Mouse (Mus musculus) embryonic fibroblast, embryonic 13.5 days (primary cell): ENCODE results near the gene Znrf2. TPM values are rescaled to one million over a fixed set of nuclear protein-coding genes. Genes with fewer than 3 reads are reported as not detected.
A peak's percentile ranks its signal among the peaks of the same experiment; 100 is the strongest.

Experiments
- H3K27ac ChIP-seq: 2 replicates; pipeline ENCODE4 v1.5.1; 2012; ENCODE audit warnings: low read length, control low read depth, inconsistent platforms; ENCODE audit not compliant: insufficient read depth
- H3K4me1 ChIP-seq: 2 replicates; pipeline ENCODE4 v1.6.1; 2011; ENCODE audit warnings: low read length; ENCODE audit not compliant: control insufficient read depth, insufficient read depth
- H3K4me3 ChIP-seq: 2 replicates; pipeline ENCODE4 v1.5.1; 2011; ENCODE audit warnings: mild to moderate bottlenecking, control low read depth, low read length; ENCODE audit not compliant: insufficient read depth
- CTCF ChIP-seq: IDR thresholded peaks from 2 replicates; pipeline ENCODE4 v1.5.1; 2011; ENCODE audit warnings: mild to moderate bottlenecking, control low read depth, low read length, moderate library complexity, borderline replicate concordance; ENCODE audit not compliant: insufficient read depth
- POLR2A ChIP-seq: IDR thresholded peaks from 2 replicates; pipeline ENCODE4 v1.6.1; 2011; ENCODE audit warnings: low read depth, mild to moderate bottlenecking, control low read depth, low read length, moderate library complexity
- polyA plus RNA-seq: library from polyadenylated mRNA; stranded (reverse); fragments of >200 nt; gene quantifications from 2 replicates; pipeline ENCODE4 v1.2.4, GENCODE M21; 2011; ENCODE audit warnings: low read depth; ENCODE audit not compliant: missing spikeins, insufficient read length

Znrf2 gene
- polyA plus RNA-seq, 1 experiment, result 8.7 TPM

DNA sequence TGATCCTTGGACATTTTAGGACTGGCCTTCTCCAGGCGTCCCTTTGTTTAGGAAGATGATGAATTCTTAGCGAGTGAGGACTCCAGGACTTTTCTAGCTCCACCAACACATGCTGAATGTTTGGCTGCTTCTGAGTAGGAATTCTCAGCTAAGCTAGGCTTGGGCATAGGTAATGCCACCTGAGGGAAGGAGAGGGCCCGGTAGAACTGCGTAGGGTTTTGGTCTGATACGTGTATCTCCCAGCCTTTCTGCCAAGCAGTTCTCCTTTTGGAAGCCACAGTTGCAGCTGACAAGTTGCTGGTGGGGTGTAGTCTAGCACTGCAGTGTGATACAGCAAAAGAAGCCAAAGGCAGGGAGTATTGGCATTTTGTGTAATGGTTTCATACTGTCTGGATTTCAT is 10.9 kb upstream of the Znrf2 start:
- H3K27ac ChIP-seq, result no peak overlapping the region
- H3K4me3 ChIP-seq, result no peak overlapping the region
- no peaks in the 10 kb centered on the region for H3K4me1 ChIP-seq
- no peak for TF ChIP-seq POLR2A

DNA sequence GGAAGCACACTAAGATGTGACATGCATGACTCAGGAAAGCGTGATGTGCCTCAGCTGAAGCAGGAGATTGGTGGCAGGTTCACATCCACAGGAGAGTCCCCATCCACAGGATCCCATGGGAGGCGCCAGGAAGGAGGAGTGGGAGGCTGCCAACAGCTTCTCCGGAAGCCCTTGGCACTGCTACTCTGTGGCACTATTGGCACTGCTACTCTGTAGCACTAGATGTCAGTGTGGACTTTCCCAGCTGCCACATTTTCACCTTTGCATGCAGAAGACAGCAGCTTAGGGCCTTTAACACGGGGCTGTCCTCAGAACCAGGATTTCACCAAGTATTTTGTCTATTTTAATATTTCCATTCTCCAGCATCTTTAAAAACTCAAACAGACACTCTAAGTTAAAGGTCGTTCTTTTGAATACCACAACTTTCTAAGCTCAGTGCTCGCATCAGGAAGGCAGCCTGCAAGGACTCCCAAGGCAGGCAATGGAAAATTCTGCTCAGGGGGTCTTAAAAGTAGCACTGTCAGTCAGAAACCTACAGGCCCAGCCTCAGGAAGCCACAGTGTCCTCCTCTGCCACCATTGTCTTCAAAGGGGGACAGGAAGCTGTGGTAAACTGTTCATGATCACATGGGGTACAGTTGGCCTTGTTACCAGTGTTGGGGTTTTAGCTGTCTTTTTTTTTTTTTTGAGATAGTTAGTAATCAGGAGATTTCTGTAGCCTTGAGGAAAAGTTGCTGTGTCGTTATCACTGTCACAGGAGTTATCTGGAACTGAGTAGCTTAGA is 7.0 kb upstream of the Znrf2 start:
- TF ChIP-seq POLR2A, result no peak
- TF ChIP-seq CTCF, result no peak
- Histone ChIP-seq H3K4me3 (no peak overlapping the region), H3K27ac (no peak overlapping the region), H3K4me1 (0 out of 2 replicates have a peak, but pooled peaks cover 3% of the 10 kb centered on the region)

DNA sequence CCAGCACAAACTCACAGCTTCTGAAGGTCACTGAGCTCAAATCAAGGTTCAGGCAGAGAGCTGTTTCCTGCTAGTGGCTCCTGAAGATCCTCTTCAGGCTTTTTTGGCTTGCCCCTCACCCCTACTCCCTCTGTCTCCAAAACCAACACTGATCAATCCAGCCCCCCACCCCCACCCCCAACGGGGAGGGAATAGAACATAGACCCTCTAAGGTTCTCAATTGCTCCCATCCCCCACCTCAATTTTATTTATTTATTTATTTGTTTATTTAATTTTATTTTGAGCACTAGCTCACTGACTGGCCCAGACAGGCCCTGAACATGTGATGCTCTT is 6.4 kb upstream of the Znrf2 start:
- Histone ChIP-seq H3K4me1 (0 out of 2 replicates have a peak, but pooled peaks cover 3% of the 10 kb centered on the region), H3K4me3 (no peak overlapping the region), H3K27ac (no peak overlapping the region)
- TF ChIP-seq CTCF, result no peak
- no peak for TF ChIP-seq POLR2A

DNA sequence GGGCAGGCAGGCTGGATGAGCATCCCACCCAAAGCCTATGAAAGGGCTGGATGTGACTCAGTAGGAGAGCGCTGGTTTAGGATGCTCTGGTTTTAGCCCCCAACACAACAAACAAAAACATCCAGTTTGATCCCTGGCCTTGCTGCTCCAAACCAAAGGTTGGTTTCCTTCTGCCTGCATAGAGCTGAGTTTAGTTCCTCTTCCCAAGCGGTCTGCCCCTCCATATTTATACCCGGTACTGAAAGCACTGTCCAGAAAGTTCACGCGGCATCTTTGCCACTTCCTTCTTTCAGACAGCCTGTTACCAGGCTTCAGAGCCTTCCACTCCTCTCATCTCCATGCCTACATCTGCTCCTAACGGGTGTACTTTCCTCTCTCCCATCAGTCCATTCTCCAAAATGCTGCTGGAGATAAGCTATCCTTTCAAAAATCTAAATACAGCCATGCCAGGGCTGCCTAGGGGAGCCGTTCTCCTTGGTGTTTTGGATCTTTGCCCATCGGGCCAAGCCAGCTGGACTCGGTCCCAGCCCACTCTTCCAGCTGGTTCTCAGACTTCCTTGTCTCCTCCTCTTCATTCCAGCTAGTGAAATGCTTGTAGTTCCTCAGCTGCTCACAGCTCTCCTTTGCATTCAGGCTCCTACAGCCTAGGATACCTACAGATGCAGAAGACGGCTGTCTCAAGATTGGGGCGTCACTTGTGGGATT is 5.0 kb upstream of the Znrf2 start:
- no peak overlapping the region for H3K27ac ChIP-seq
- H3K4me1 ChIP-seq, result 0 out of 2 replicates have a peak, but pooled peaks cover 3% of the 10 kb centered on the region
- H3K4me3 ChIP-seq, result no peak overlapping the region
- TF ChIP-seq POLR2A, result no peak
- no peak for TF ChIP-seq CTCF

DNA sequence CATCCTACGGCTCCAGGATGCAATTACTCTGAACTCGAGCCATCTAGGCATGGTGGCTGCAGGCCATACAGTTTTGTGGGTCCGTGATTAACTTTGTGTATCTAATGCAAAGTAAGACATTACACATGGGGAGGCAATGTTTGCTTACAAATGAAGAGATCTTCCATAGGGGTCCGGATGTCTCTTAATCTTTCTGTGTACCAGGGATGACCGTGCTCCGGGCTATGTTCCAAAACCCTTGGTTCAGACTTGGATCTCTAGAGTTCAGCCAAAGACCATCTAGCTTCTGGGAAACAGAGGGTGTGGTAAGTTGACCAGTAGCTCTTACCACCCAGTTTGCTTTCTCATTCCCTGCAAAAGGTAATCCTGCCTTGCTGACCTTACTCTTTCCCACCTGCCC is 4.4 kb upstream of the Znrf2 start:
- H3K27ac ChIP-seq, result no peak overlapping the region

DNA sequence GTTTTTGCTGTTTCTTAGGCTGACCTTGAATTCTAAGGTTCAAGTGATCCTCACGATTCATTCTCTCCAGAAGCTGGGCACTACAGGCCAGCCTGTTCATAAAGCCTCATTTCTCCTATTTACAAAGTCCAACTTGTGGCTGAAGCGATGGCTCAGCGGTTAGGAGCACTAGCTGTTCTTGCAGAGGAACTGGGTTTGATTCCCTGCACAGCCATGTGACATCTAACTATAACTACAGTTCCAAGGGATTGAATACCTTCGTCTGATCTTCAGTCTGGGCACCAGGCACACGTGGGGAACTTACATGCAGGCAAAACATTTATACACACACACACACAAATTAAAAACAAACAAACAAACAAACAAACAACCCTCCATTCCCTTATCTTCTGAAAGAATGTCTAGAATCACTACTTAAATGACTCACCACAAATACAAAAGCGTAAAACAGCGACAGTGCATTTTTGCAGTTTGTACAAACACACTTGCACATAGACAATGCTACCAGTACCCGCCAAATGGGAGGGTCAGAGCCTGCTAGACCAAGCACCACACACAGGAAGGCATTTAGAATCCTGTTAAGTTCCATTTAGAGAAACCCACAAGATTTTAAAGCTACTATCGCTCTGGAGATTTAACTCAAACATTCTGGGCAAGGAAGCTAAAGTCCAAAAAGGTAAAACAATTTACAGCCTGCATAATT is 1.1 kb upstream of the Znrf2 start:
- no peak overlapping the region for H3K4me3 ChIP-seq

More for the DNA sequence above, 4.4 kb upstream of the Znrf2 start:
- Histone ChIP-seq H3K4me3 (no peak overlapping the region), H3K4me1 (0 out of 2 replicates have a peak, but pooled peaks cover 3% of the 10 kb centered on the region)
- TF ChIP-seq POLR2A (no peak), CTCF (no peak)

DNA sequence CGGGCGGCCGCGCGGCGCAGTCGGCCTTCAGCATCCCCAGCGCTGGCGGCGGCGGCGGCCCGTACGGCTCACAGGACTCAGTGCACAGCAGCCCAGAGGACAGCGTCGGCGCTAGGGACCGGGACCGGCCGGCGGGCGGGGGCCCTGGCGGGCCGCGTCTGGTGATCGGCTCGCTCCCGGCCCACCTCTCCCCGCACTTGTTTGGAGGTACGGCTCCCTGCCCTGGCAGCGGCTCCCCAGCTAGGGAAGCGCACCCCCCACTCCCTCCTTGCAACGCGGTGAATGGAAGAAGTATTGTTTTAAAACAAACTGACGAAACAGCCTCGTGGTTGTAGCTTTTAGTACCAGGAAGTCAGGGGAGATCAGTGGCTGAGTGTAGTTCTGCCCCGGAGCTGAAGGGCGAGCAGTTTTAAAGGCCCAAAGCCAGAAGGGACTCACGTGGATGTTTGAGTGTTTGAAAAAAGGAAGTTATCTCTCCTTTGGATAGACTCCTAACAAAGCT is 601 bp downstream of the Znrf2 start:
- H3K4me3 ChIP-seq, result peak overlapping the region; percentile 61
- peak overlapping the region; percentile 39 for H3K27ac ChIP-seq
- H3K4me1 ChIP-seq, result no peaks in the 10 kb centered on the region
- TF ChIP-seq CTCF (no peak), POLR2A (peak; percentile 28; the same call in 1 of the 2 replicates)

More for the DNA sequence above, 1.1 kb upstream of the Znrf2 start:
- Histone ChIP-seq H3K4me1 (0 out of 2 replicates have a peak, but pooled peaks cover 3% of the 10 kb centered on the region), H3K27ac (no peak overlapping the region)
- TF ChIP-seq POLR2A (no peak), CTCF (no peak)

DNA sequence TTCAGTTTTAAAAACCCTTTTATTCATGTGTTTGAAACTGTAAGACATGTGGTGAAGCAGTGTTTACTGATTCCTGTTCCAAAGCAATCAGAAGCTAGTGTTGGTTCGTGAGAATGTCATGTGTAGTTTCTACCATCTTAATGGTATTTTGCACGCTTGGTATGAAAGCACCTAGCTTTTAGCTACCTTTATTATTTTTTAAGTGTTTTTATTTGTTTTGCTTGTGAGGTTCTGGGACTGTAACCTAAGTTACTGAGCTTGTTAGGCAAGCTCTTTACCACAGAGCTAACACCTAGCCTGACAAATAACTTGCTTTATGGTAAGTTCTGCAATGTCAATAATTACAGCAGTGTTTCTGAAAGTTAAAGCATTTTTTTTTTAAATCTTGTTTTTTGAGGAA is 1.7 kb downstream of the Znrf2 start:
- TF ChIP-seq POLR2A (no peak), CTCF (no peak)
- Histone ChIP-seq H3K4me1 (no peaks in the 10 kb centered on the region), H3K27ac (no peak overlapping the region), H3K4me3 (peak overlapping the region; percentile 61)

DNA sequence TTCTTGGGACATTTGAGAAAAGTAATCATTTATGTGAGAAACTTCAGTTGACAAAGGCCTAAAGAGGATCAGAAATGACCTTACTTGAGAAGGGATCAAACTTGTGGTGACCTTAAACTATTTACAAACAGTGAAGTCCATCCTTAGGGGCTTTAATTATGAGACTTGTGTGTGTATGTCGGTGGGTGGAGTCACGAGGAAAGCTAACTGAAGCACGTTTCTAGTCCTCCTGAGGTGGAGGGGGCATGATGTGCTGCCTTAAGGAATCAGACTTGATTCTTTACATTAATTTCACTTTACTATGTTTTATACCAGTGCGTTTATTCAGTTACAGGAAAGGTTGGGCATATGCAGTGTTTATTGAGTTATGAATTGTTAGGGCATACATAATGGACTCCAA is 2.6 kb downstream of the Znrf2 start:
- no peak overlapping the region for H3K4me3 ChIP-seq
- TF ChIP-seq POLR2A (no peak), CTCF (no peak)
- no peaks in the 10 kb centered on the region for H3K4me1 ChIP-seq
- no peak overlapping the region for H3K27ac ChIP-seq
